Mouse (Mus musculus) cerebral cortex, adult 2 months (tissue): ENCODE results near the gene Gm4881.

Experiments
- WGBS: fragments of 180-500 bp; shearing (Covaris S2); methylation state at CpG from one replicate; pipeline ENCODE4 v1.1.7; 2018; 5-methylcytosine and 5-hydroxymethylcytosine counted together

Gm4881 gene

GRCm38 (mm10) chr7:24896269-24896668, 48.0 kb downstream of the Gm4881 start:
- WGBS, result 87% methylated on average over 8 of the region's 8 CpGs

GRCm38 (mm10) chr7:24895749-24896148, 48.5 kb downstream of the Gm4881 start:
- WGBS, result 93% methylated on average over 2 of the region's 2 CpGs

- WGBS, result 79% methylated on average over 2 of the region's 2 CpGs
Measured at GRCm38 (mm10) chr7:24892125-24892583, 52.1 kb downstream of the Gm4881 start.

GRCm38 (mm10) chr7:24891241-24892124, 52.8 kb downstream of the Gm4881 start:
- WGBS, result 76% methylated on average over 3 of the region's 3 CpGs

GRCm38 (mm10) chr7:24890281-24891216, 53.7 kb downstream of the Gm4881 start:
- 18% methylated on average over 10 of the region's 10 CpGs for WGBS

GRCm38 (mm10) chr7:24889431-24890220, 54.7 kb downstream of the Gm4881 start:
- 73% methylated on average over 6 of the region's 6 CpGs for WGBS

GRCm38 (mm10) chr7:24887096-24887495, 57.2 kb downstream of the Gm4881 start:
- 37% methylated on average over 4 of the region's 4 CpGs for WGBS

GRCm38 (mm10) chr7:24886308-24886633, 58.0 kb downstream of the Gm4881 start:
- WGBS, result 56% methylated on average over 4 of the region's 4 CpGs

GRCm38 (mm10) chr7:24885468-24886307, 58.6 kb downstream of the Gm4881 start:
- 31% methylated on average over 12 of the region's 12 CpGs for WGBS

GRCm38 (mm10) chr7:24884693-24885291, 59.5 kb downstream of the Gm4881 start:
- WGBS, result under 1% methylated on average over 47 of the region's 47 CpGs

- under 1% methylated on average over 57 of the region's 57 CpGs for WGBS
Measured at GRCm38 (mm10) chr7:24883896-24884692, 60.2 kb downstream of the Gm4881 start, which contains the start of gene Rps19. TSS of gene Rps19 (plus strand) at chr7:24884371.

- WGBS, result 93% methylated on average over 9 of the region's 9 CpGs
Measured at GRCm38 (mm10) chr7:24882416-24883199, 61.7 kb downstream of the Gm4881 start.

- WGBS, result 66% methylated on average over 2 of the region's 2 CpGs
Measured at GRCm38 (mm10) chr7:24879620-24880019, 64.7 kb downstream of the Gm4881 start.

GRCm38 (mm10) chr7:24877588-24877987, 66.7 kb downstream of the Gm4881 start:
- 79% methylated on average over 3 of the region's 3 CpGs for WGBS
